In the genomic region with DNA sequence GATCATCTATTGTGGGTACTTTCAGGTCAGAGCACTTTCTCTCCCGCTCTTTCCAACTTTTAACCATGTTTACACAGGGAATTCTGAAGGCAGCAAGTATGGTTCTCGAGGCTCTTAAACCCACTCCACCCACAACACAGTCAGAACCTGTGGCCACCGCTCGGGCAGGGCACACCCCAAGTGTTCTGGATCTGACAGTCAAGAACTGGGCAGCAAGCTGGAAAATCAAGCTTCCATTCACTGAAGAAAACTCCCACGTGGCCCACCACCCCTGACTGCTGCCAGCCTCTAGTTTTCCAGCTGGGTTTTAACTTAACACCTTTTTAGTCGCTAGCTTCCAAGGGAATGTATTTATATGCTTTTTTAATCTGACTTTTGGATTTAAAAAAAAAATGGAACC, we compare ENCODE assay signal across 18 mouse cellular contexts.
DNase-seq lines count a peak whose midpoint lies in the region; ATAC-seq and TF ChIP-seq lines count a peak whose summit lies in the region.
"Had no signal": no experiment of that assay in that cellular context is flagged by ENCODE, and none has a peak within 500 bp of the region (broad histone marks: within the 10 kb centered on the region; RNA-seq: fewer than 3 reads in every experiment).

No protein-coding gene starts in this region.

- H3K9ac ChIP-seq in forebrain, embryonic 16.5 days (replicated peaks; ENCODE audit: low read depth, low read length): no peak overlapping the region
- no peak overlapping the region for H3K9ac ChIP-seq in intestine, postnatal 0 days (ENCODE audit: low read depth, low read length)
- H3K9ac ChIP-seq: hindbrain, embryonic 12.5 days; intestine, embryonic 15.5 days; liver, embryonic 12.5 days; midbrain, embryonic 12.5 days; neural tube, embryonic 15.5 days had no signal

- no peaks in the 10 kb centered on the region for H3K36me3 ChIP-seq in forebrain, embryonic 16.5 days (ENCODE audit: control insufficient read depth, insufficient read depth)
- H3K36me3 ChIP-seq in intestine, postnatal 0 days (ENCODE audit: control insufficient read depth, insufficient read depth): no peaks in the 10 kb centered on the region
- H3K36me3 ChIP-seq: hindbrain, embryonic 12.5 days; intestine, embryonic 15.5 days; liver, embryonic 12.5 days; midbrain, embryonic 12.5 days; neural tube, embryonic 15.5 days had no signal

- peaks cover 4% of the 10 kb centered on the region; the same call in 1 of the 2 replicates for H3K4me1 ChIP-seq in forebrain, embryonic 16.5 days (replicated peaks; ENCODE audit: control insufficient read depth, insufficient read depth, low read length)
- no peaks in the 10 kb centered on the region for H3K4me1 ChIP-seq in intestine, postnatal 0 days (replicated peaks; ENCODE audit: control insufficient read depth, insufficient read depth, low read length)
- H3K4me1 ChIP-seq: midbrain, embryonic 12.5 days had no signal

- DNase-seq in gastrocnemius, postnatal 25 days: peak; percentile 32
- DNase-seq in gastrocnemius, postnatal 14 days: no peak
- peak; percentile 12 for DNase-seq in fibroblast of lung, adult 2 months (ENCODE audit: low read depth)
- DNase-seq in lung, adult 18-20 months: peak; percentile 60 to 70
- DNase-seq in lung, postnatal 25 days (ENCODE audit: low spot score): peak; percentile 70
- no peak for DNase-seq in adrenal gland, postnatal 10 days
- DNase-seq: cerebellum, adult 11-12 months; retina, postnatal 1 day had no signal

- ATAC-seq in forebrain, embryonic 16.5 days: no peak
- ATAC-seq in intestine, postnatal 0 days: no peak
- ATAC-seq: intestine, embryonic 15.5 days; liver, embryonic 12.5 days had no signal

- no peaks in the 10 kb centered on the region for H3K9me3 ChIP-seq in forebrain, embryonic 16.5 days (ENCODE audit: control insufficient read depth, low read length)
- H3K9me3 ChIP-seq in intestine, postnatal 0 days (ENCODE audit: control insufficient read depth): no peaks in the 10 kb centered on the region
- H3K9me3 ChIP-seq: hindbrain, embryonic 12.5 days; intestine, embryonic 15.5 days; liver, embryonic 12.5 days; midbrain, embryonic 12.5 days; neural tube, embryonic 15.5 days had no signal

- 81% methylated on average over 6 of the region's 6 CpGs for WGBS in forebrain, embryonic 16.5 days
- 69% methylated on average over 6 of the region's 6 CpGs for WGBS in intestine, postnatal 0 days

- intact Hi-C loops in gastrocnemius, postnatal 14 days (cut with DNase I; ENCODE audit: low total_unique reads): no loop called here

- H3K27me3 ChIP-seq in forebrain, embryonic 16.5 days (replicated peaks; ENCODE audit: control insufficient read depth, insufficient read depth, low read length): no peaks in the 10 kb centered on the region
- H3K27me3 ChIP-seq in intestine, postnatal 0 days (replicated peaks; ENCODE audit: control insufficient read depth, insufficient read depth, low read length): no peaks in the 10 kb centered on the region
- H3K27me3 ChIP-seq: hindbrain, embryonic 12.5 days; intestine, embryonic 15.5 days; midbrain, embryonic 12.5 days; neural tube, embryonic 15.5 days had no signal

- H3K27ac ChIP-seq in forebrain, embryonic 16.5 days (ENCODE audit: low read length): no peak overlapping the region
- H3K27ac ChIP-seq in intestine, postnatal 0 days (ENCODE audit: low read depth, low read length): no peak overlapping the region
- H3K27ac ChIP-seq: hindbrain, embryonic 12.5 days; layer of hippocampus, adult 2 months; liver, embryonic 12.5 days; midbrain, embryonic 12.5 days; neural tube, embryonic 15.5 days had no signal

- no peak overlapping the region for H3K4me3 ChIP-seq in forebrain, embryonic 16.5 days (replicated peaks; ENCODE audit: low read length)
- no peak overlapping the region for H3K4me3 ChIP-seq in intestine, postnatal 0 days (ENCODE audit: low read depth, low read length)
- H3K4me3 ChIP-seq: heart, adult 2 months; hindbrain, embryonic 12.5 days; intestine, embryonic 15.5 days; layer of hippocampus, adult 2 months; liver, embryonic 12.5 days; midbrain, embryonic 12.5 days; myocyte; neural tube, embryonic 15.5 days had no signal

- TF ChIP-seq CTCF in intestine, postnatal 0 days (IDR thresholded peaks at IDR 0.05; ENCODE audit: low read depth): no peak

- no peak overlapping the region for H3K4me2 ChIP-seq in forebrain, embryonic 16.5 days (ENCODE audit: low read length)
- H3K4me2 ChIP-seq in intestine, postnatal 0 days (replicated peaks; ENCODE audit: low read depth): no peak overlapping the region
- H3K4me2 ChIP-seq: hindbrain, embryonic 12.5 days; intestine, embryonic 15.5 days; liver, embryonic 12.5 days; midbrain, embryonic 12.5 days; neural tube, embryonic 15.5 days had no signal

Comparison
In these comparisons a context has a peak if more than half of its experiments do, and no peak if none do; other contexts are left out.
1. DNase-seq: peak in gastrocnemius, postnatal 25 days (single experiment), fibroblast of lung, adult 2 months (single experiment), lung, adult 18-20 months (2 of 2) and lung, postnatal 25 days (single experiment); none in gastrocnemius, postnatal 14 days (single experiment) and adrenal gland, postnatal 10 days (single experiment).